Mouse (Mus musculus): ENCODE measurements around the gene Trub1. TPM values are rescaled to one million over a fixed set of nuclear protein-coding genes. Genes with fewer than 3 reads are reported as not detected.

The Trub1 gene
- polyA plus RNA-seq, 1 experiment from 2014 or later = 12.4 TPM

- H3K4me3 ChIP-seq = no peak overlapping the region
- WGBS = 81% methylated on average over 9 of the region's 9 CpGs
- H3K36me3 ChIP-seq = no peaks in the 10 kb centered on the region
- no peak overlapping the region for H3K4me2 ChIP-seq
- H3K27ac ChIP-seq (ENCODE audit: poor library complexity, severe bottlenecking) = no peak overlapping the region
- H3K9me3 ChIP-seq (replicated peaks) = no peaks in the 10 kb centered on the region
- no peak for ATAC-seq (ENCODE audit: insufficient number of reproducible peaks, low FRiP score)
- no peak overlapping the region for H3K9ac ChIP-seq
- H3K27me3 ChIP-seq (replicated peaks) = no peaks in the 10 kb centered on the region
- peaks cover 15% of the 10 kb centered on the region for H3K4me1 ChIP-seq (replicated peaks)
Measured at GRCm38 (mm10) chr19:57513123-57513522, 60.4 kb downstream of the Trub1 start.

GRCm38 (mm10) chr19:57521721-57522120, 69.0 kb downstream of the Trub1 start:
- Histone ChIP-seq H3K36me3 (no peaks in the 10 kb centered on the region), H3K9ac (no peak overlapping the region), H3K4me1 (replicated peaks) (0 out of 2 replicates have a peak, but pooled peaks cover 5% of the 10 kb centered on the region), H3K4me3 (no peak overlapping the region), H3K4me2 (no peak overlapping the region), H3K27me3 (replicated peaks) (no peaks in the 10 kb centered on the region), H3K27ac (ENCODE audit: poor library complexity, severe bottlenecking) (no peak overlapping the region), H3K9me3 (replicated peaks) (no peaks in the 10 kb centered on the region)
- no peak for ATAC-seq (ENCODE audit: insufficient number of reproducible peaks, low FRiP score)

- Histone ChIP-seq H3K9me3 (replicated peaks) (no peaks in the 10 kb centered on the region), H3K36me3 (no peaks in the 10 kb centered on the region), H3K9ac (no peak overlapping the region), H3K4me1 (replicated peaks) (0 out of 2 replicates have a peak, but pooled peaks cover 9% of the 10 kb centered on the region), H3K27me3 (replicated peaks) (no peaks in the 10 kb centered on the region), H3K4me2 (no peak overlapping the region), H3K4me3 (no peak overlapping the region), H3K27ac (ENCODE audit: poor library complexity, severe bottlenecking) (no peak overlapping the region)
- WGBS = 77% methylated on average over 17 of the region's 17 CpGs
- ATAC-seq (ENCODE audit: insufficient number of reproducible peaks, low FRiP score) = no peak
Measured at GRCm38 (mm10) chr19:57523363-57523762, 70.7 kb downstream of the Trub1 start.

GRCm38 (mm10) chr19:57525693-57526092, 73.0 kb downstream of the Trub1 start:
- Histone ChIP-seq H3K36me3 (no peaks in the 10 kb centered on the region), H3K4me1 (replicated peaks) (0 out of 2 replicates have a peak, but pooled peaks cover 9% of the 10 kb centered on the region), H3K27me3 (replicated peaks) (no peaks in the 10 kb centered on the region), H3K9ac (no peak overlapping the region), H3K4me3 (no peak overlapping the region), H3K9me3 (replicated peaks) (no peaks in the 10 kb centered on the region), H3K4me2 (no peak overlapping the region), H3K27ac (ENCODE audit: poor library complexity, severe bottlenecking) (no peak overlapping the region)
- WGBS = 78% methylated on average over 2 of the region's 2 CpGs
- no peak for ATAC-seq (ENCODE audit: insufficient number of reproducible peaks, low FRiP score)

GRCm38 (mm10) chr19:57530212-57530611, 77.5 kb downstream of the Trub1 start:
- Histone ChIP-seq H3K4me2 (no peak overlapping the region), H3K36me3 (no peaks in the 10 kb centered on the region), H3K27ac (ENCODE audit: poor library complexity, severe bottlenecking) (no peak overlapping the region), H3K9ac (no peak overlapping the region), H3K27me3 (replicated peaks) (no peaks in the 10 kb centered on the region), H3K4me1 (replicated peaks) (0 out of 2 replicates have a peak, but pooled peaks cover 4% of the 10 kb centered on the region), H3K4me3 (no peak overlapping the region), H3K9me3 (replicated peaks) (no peaks in the 10 kb centered on the region; the same call in 1 of the 2 replicates)
- WGBS = 75% methylated on average over 4 of the region's 4 CpGs
- no peak for ATAC-seq (ENCODE audit: insufficient number of reproducible peaks, low FRiP score)

- Histone ChIP-seq H3K9ac (no peak overlapping the region), H3K4me2 (no peak overlapping the region), H3K36me3 (no peaks in the 10 kb centered on the region), H3K9me3 (replicated peaks) (no peaks in the 10 kb centered on the region; the same call in 1 of the 2 replicates), H3K27me3 (replicated peaks) (no peaks in the 10 kb centered on the region), H3K4me3 (no peak overlapping the region), H3K27ac (ENCODE audit: poor library complexity, severe bottlenecking) (no peak overlapping the region), H3K4me1 (replicated peaks) (no peaks in the 10 kb centered on the region)
- no peak for ATAC-seq (ENCODE audit: insufficient number of reproducible peaks, low FRiP score)
- 73% methylated on average over 7 of the region's 7 CpGs for WGBS
Measured at GRCm38 (mm10) chr19:57534262-57534661, 81.5 kb downstream of the Trub1 start.

GRCm38 (mm10) chr19:57536512-57536911, 83.8 kb downstream of the Trub1 start:
- Histone ChIP-seq H3K36me3 (no peaks in the 10 kb centered on the region), H3K9ac (no peak overlapping the region), H3K4me3 (no peak overlapping the region), H3K27me3 (replicated peaks) (no peaks in the 10 kb centered on the region), H3K4me2 (no peak overlapping the region), H3K4me1 (replicated peaks) (no peaks in the 10 kb centered on the region), H3K9me3 (replicated peaks) (no peaks in the 10 kb centered on the region; the same call in 1 of the 2 replicates), H3K27ac (ENCODE audit: poor library complexity, severe bottlenecking) (no peak overlapping the region)
- WGBS = 71% methylated on average over 5 of the region's 5 CpGs
- no peak for ATAC-seq (ENCODE audit: insufficient number of reproducible peaks, low FRiP score)

- no peaks in the 10 kb centered on the region for H3K27me3 ChIP-seq (replicated peaks)
- no peak overlapping the region for H3K9ac ChIP-seq
- 67% methylated on average over 7 of the region's 7 CpGs for WGBS
- no peaks in the 10 kb centered on the region; the same call in 1 of the 2 replicates for H3K9me3 ChIP-seq (replicated peaks)
- no peak for ATAC-seq (ENCODE audit: insufficient number of reproducible peaks, low FRiP score)
- H3K4me1 ChIP-seq (replicated peaks) = no peaks in the 10 kb centered on the region
- no peak overlapping the region for H3K4me2 ChIP-seq
- no peak overlapping the region for H3K27ac ChIP-seq (ENCODE audit: poor library complexity, severe bottlenecking)
- no peaks in the 10 kb centered on the region for H3K36me3 ChIP-seq
- H3K4me3 ChIP-seq = no peak overlapping the region
Measured at GRCm38 (mm10) chr19:57537510-57538182, 84.9 kb downstream of the Trub1 start.

- WGBS = 91% methylated on average over 11 of the region's 11 CpGs
- Histone ChIP-seq H3K36me3 (no peaks in the 10 kb centered on the region), H3K4me1 (replicated peaks) (no peaks in the 10 kb centered on the region; the same call in 1 of the 2 replicates), H3K9ac (no peak overlapping the region), H3K4me2 (no peak overlapping the region), H3K27me3 (replicated peaks) (no peaks in the 10 kb centered on the region), H3K27ac (ENCODE audit: poor library complexity, severe bottlenecking) (no peak overlapping the region), H3K4me3 (no peak overlapping the region), H3K9me3 (replicated peaks) (no peaks in the 10 kb centered on the region)
- no peak for ATAC-seq (ENCODE audit: insufficient number of reproducible peaks, low FRiP score)
Measured at GRCm38 (mm10) chr19:57540118-57540517, 87.4 kb downstream of the Trub1 start.

Other genes with a start within 250 kb of the Trub1 start
- gene Ablim1, start 138.0 kb upstream of the Trub1 start, polyA plus RNA-seq (2016; fragmentation: Nextera tagmentation; extraction: Ambion mirVana) = 53.4 and 53.5 TPM in 2 replicates
- 15.4 TPM in 2 replicates for gene Fam160b1, start 92.2 kb upstream of the Trub1 start, polyA plus RNA-seq (2016; fragmentation: Nextera tagmentation; extraction: Ambion mirVana)
- 5.1 and 6.5 TPM in 2 replicates for gene Atrnl1, start 158.1 kb downstream of the Trub1 start, polyA plus RNA-seq (2016; fragmentation: Nextera tagmentation; extraction: Ambion mirVana)